In genomic region chr2:132444442-132445161, GRCm38 (mm10) we compare ENCODE assay signal across 15 mouse cellular contexts. TPM values are rescaled to one million over a fixed set of nuclear protein-coding genes. Genes with fewer than 3 reads are reported as not detected.
DNase-seq lines count a peak whose midpoint lies in the region; ATAC-seq lines count a peak whose summit lies in the region.
"Had no signal": no experiment of that assay in that cellular context is flagged by ENCODE, and none has a peak within 500 bp of the region (broad histone marks: within the 10 kb centered on the region; RNA-seq: fewer than 3 reads in every experiment).

No protein-coding gene starts in this region.

- H3K4me3 ChIP-seq in forebrain, embryonic 13.5 days = no peak overlapping the region
- H3K4me3 ChIP-seq in limb, embryonic 12.5 days (replicated peaks) = no peak overlapping the region
- H3K4me3 ChIP-seq: heart, embryonic 13.5 days; liver, embryonic 12.5 days; megakaryocyte, embryonic 14.5 days had no signal

- H3K9ac ChIP-seq in forebrain, embryonic 13.5 days = no peak overlapping the region
- H3K9ac ChIP-seq in limb, embryonic 12.5 days (replicated peaks) = no peak overlapping the region
- H3K9ac ChIP-seq: heart, embryonic 13.5 days; liver, embryonic 12.5 days had no signal

- H3K27ac ChIP-seq in forebrain, embryonic 13.5 days = peak overlapping the region; percentile 83
- H3K27ac ChIP-seq in limb, embryonic 12.5 days = peak overlapping the region; percentile 41
- H3K27ac ChIP-seq: heart, embryonic 13.5 days; liver, embryonic 12.5 days; stomach, postnatal 0 days had no signal

- H3K27me3 ChIP-seq in forebrain, embryonic 13.5 days = no peaks in the 10 kb centered on the region
- H3K27me3 ChIP-seq in limb, embryonic 12.5 days = no peaks in the 10 kb centered on the region

- H3K36me3 ChIP-seq in forebrain, embryonic 13.5 days (ENCODE audit: poor library complexity, severe bottlenecking) = no peaks in the 10 kb centered on the region
- no peaks in the 10 kb centered on the region for H3K36me3 ChIP-seq in limb, embryonic 12.5 days
- H3K36me3 ChIP-seq: heart, embryonic 13.5 days; liver, embryonic 12.5 days had no signal

- peak; percentile 85 for ATAC-seq in forebrain, embryonic 13.5 days
- ATAC-seq in limb, embryonic 12.5 days (ENCODE audit: insufficient number of reproducible peaks, insufficient read depth, low FRiP score, low TSS enrichment, low read depth) = peak; percentile 32; the same call in 1 of the 2 replicates
- ATAC-seq: liver, embryonic 12.5 days had no signal

- H3K4me2 ChIP-seq in forebrain, embryonic 13.5 days = peak overlapping the region; percentile 32
- peak overlapping the region; percentile 4; the same call in 1 of the 2 replicates for H3K4me2 ChIP-seq in limb, embryonic 12.5 days
- H3K4me2 ChIP-seq: heart, embryonic 13.5 days; liver, embryonic 12.5 days had no signal

- WGBS in forebrain, embryonic 13.5 days = 3% methylated on average over 11 of the region's 11 CpGs
- WGBS in limb, embryonic 12.5 days = 24% methylated on average over 11 of the region's 11 CpGs

- peak; percentile 39 for DNase-seq in right cerebral cortex, postnatal 4 days
- no peak for DNase-seq in right cerebral cortex, postnatal 25 days
- DNase-seq in retina, postnatal 1 day = peak; percentile 85
- no peak for DNase-seq in yolk sac, embryonic 10.5 days (ENCODE audit: low spot score)
- no peak for DNase-seq in layer of hippocampus, postnatal 36 days
- DNase-seq in gastrocnemius, postnatal 25 days = no peak
- DNase-seq: cerebellum, adult 2 months had no signal

- no peaks in the 10 kb centered on the region for H3K9me3 ChIP-seq in forebrain, embryonic 13.5 days (replicated peaks)
- H3K9me3 ChIP-seq in limb, embryonic 12.5 days = no peaks in the 10 kb centered on the region
- H3K9me3 ChIP-seq: heart, embryonic 13.5 days; liver, embryonic 12.5 days; megakaryocyte, embryonic 14.5 days had no signal

- peaks cover 40% of the 10 kb centered on the region for H3K4me1 ChIP-seq in forebrain, embryonic 13.5 days
- peaks cover 35% of the 10 kb centered on the region for H3K4me1 ChIP-seq in limb, embryonic 12.5 days (replicated peaks)
- H3K4me1 ChIP-seq: liver, embryonic 12.5 days; megakaryocyte, embryonic 14.5 days had no signal

RNA-seq across cellular contexts. Expression of gene Prokr2, which starts 59.4 kb away (rescaled TPM):
- polyA plus RNA-seq in forebrain, embryonic 13.5 days (2015; fragmentation: Nextera tagmentation; extraction: Ambion mirVana) = 4.1 and 6.1 TPM in 2 replicates
- polyA plus RNA-seq in limb, embryonic 12.5 days (2016; fragmentation: Nextera tagmentation; extraction: Ambion mirVana) = 2.5 and 3.2 TPM in 2 replicates
- total RNA-seq in layer of hippocampus, postnatal 36 days (2021) = 1 to 10 TPM; 2.2 to 2.4 TPM
- total RNA-seq in gastrocnemius, postnatal 25 days (2021) = not detected
- total RNA-seq: adrenal gland, adult 18-20 months had no signal
- polyA plus RNA-seq: large intestine, adult 2 months; stomach, postnatal 0 days had no signal

Comparison
In these comparisons a context has a peak if more than half of its experiments do, and no peak if none do; other contexts are left out.
1. DNase-seq: peak in right cerebral cortex, postnatal 4 days (single experiment) and retina, postnatal 1 day (single experiment); none in right cerebral cortex, postnatal 25 days (single experiment), yolk sac, embryonic 10.5 days (single experiment), layer of hippocampus, postnatal 36 days (0 of 2) and gastrocnemius, postnatal 25 days (single experiment).